Mouse (Mus musculus) MEL (cell line): ENCODE data around the gene Svs2.

Experiments
- MXI1 ChIP-seq: IDR thresholded peaks from 2 replicates; pipeline ENCODE4 v1.6.1; 2011; ENCODE audit warnings: mild to moderate bottlenecking, low read depth, low read length, improper control_type of control experiment
- ZNF384 ChIP-seq: IDR thresholded peaks from 2 replicates; pipeline ENCODE4 v1.6.1; 2012; ENCODE audit warnings: low read depth, mild to moderate bottlenecking, inconsistent platforms, low read length, improper control_type of control experiment

DNA sequence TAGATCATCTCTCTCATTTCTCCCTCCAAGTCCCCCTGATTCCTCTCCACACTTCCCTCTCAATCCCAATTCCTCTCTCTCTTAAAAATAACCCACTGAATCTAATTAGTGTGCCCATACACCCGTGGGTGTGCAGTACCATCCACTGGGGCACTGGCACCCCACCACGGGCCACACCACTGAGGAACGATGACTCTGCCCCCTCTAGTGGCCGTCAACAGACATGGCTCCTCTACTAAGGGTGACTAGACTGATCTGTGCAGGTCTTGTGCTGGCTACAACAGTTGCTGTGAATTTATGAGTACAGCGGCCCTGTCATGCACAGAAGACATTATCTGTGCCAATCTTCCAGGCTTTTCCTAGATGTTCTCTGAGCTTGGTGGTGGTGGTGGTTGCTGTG is 49.5 kb downstream of the Svs2 start:
- TF ChIP-seq ZNF384, result no peak
- TF ChIP-seq MXI1, result no peak
